Mouse (Mus musculus): ENCODE results near the gene Smcr8.

DNA sequence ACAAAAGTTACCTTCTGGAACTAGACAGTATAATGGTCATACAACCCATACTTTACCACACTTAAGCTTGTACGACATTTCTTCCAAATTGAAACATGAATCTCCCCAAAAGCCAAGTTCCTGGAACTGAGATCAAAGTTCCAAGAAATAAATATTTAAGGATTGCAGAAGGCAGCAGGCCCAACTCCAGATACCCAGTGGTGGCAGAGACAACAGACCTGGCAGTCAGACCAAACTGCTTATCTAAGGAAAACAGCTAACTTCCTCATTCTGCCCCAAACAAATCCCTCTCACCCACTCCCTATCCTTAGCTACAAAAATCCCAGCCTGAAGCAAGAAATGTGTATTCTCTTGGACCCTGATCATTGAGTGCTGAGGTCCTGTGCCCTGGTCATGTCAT is 2.5 kb upstream of the Smcr8 start:
- TF ChIP-seq FOSL1 (IDR thresholded peaks at IDR 0.05; ENCODE audit: insufficient read depth, low read length, poor library complexity, severe bottlenecking) = no peak
- no peak for TF ChIP-seq CEBPB (IDR thresholded peaks at IDR 0.05; ENCODE audit: low read depth)
- no peak for TF ChIP-seq USF1 (IDR thresholded peaks at IDR 0.05; ENCODE audit: low read depth)
- TF ChIP-seq CTCF (IDR thresholded peaks at IDR 0.05; ENCODE audit: control insufficient read depth, insufficient read depth, insufficient read length) = no peak

Data from C2C12 (cell line).